Mouse (Mus musculus) hindbrain, embryonic 15.5 days (tissue): ENCODE data around the gene Arhgef28. TPM values are rescaled to one million over a fixed set of nuclear protein-coding genes. Genes with fewer than 3 reads are reported as not detected.

ENCODE experiments used
- ATAC-seq: fragments of 200-750 bp; cut with Nextera tagmentation; 2 replicates; pipeline ENCODE4 v1.8.0; 2017; ENCODE audit warnings: low read depth, moderate number of reproducible peaks, moderate TSS enrichment; ENCODE audit not compliant: low FRiP score
- H3K27ac ChIP-seq: fragments of 300-500 bp; sonication (generic); replicated peaks from 2 replicates; pipeline ENCODE4 v1.5.1; 2015; ENCODE audit warnings: mild to moderate bottlenecking, inconsistent platforms
- H3K27me3 ChIP-seq: fragments of 300-500 bp; sonication (generic); 2 replicates; pipeline ENCODE4 v1.6.1; 2015; ENCODE audit warnings: control low read depth, inconsistent platforms
- H3K36me3 ChIP-seq: fragments of 300-500 bp; sonication (generic); 2 replicates; pipeline ENCODE4 v1.6.1; 2015; ENCODE audit warnings: control low read depth, inconsistent platforms
- H3K4me1 ChIP-seq: fragments of 300-500 bp; sonication (generic); replicated peaks from 2 replicates; pipeline ENCODE4 v1.6.1; 2015; ENCODE audit warnings: control low read depth, inconsistent platforms
- H3K4me2 ChIP-seq: fragments of 300-500 bp; sonication (generic); 2 replicates; pipeline ENCODE4 v1.6.1; 2015; ENCODE audit warnings: moderate library complexity, mild to moderate bottlenecking, inconsistent platforms
- H3K4me3 ChIP-seq: fragments of 300-500 bp; sonication (generic); 2 replicates; pipeline ENCODE4 v1.5.1; 2015; ENCODE audit warnings: mild to moderate bottlenecking, inconsistent platforms
- H3K9ac ChIP-seq: fragments of 300-500 bp; sonication (generic); 2 replicates; pipeline ENCODE4 v1.6.1; 2015; ENCODE audit warnings: inconsistent platforms
- H3K9me3 ChIP-seq: fragments of 300-500 bp; sonication (generic); 2 replicates; pipeline ENCODE4 v1.6.1; 2016; ENCODE audit warnings: control low read depth, inconsistent platforms
- WGBS: fragments of 180-500 bp; shearing (Covaris S2); methylation state at CpG from one replicate; pipeline ENCODE4 v1.1.7; 2015; 5-methylcytosine and 5-hydroxymethylcytosine counted together
- polyA plus RNA-seq: library from polyadenylated mRNA; unstranded; fragments of >200 nt; fragmentation: Nextera tagmentation; extraction: Ambion mirVana; gene quantifications from 2 replicates; pipeline ENCODE4 v1.2.1, GENCODE M21; 2015

The Arhgef28 gene
- polyA plus RNA-seq, 1 experiment from 2014 or later = 29.3 TPM

GRCm38 (mm10) chr13:98143000-98143399 lies 63.2 kb downstream of the Arhgef28 start:
- Histone ChIP-seq H3K27me3 (no peaks in the 10 kb centered on the region), H3K36me3 (no peaks in the 10 kb centered on the region), H3K4me1 (no peaks in the 10 kb centered on the region; the same call in 1 of the 2 replicates), H3K27ac (no peak overlapping the region), H3K9ac (no peak overlapping the region), H3K4me2 (no peak overlapping the region), H3K9me3 (no peaks in the 10 kb centered on the region), H3K4me3 (no peak overlapping the region)
- ATAC-seq = no peak
- WGBS = 90% methylated on average over 10 of the region's 10 CpGs

- Histone ChIP-seq H3K36me3 (no peaks in the 10 kb centered on the region), H3K27ac (no peak overlapping the region), H3K4me2 (no peak overlapping the region), H3K9ac (no peak overlapping the region), H3K27me3 (no peaks in the 10 kb centered on the region), H3K9me3 (no peaks in the 10 kb centered on the region), H3K4me1 (peaks cover 7% of the 10 kb centered on the region), H3K4me3 (no peak overlapping the region)
- ATAC-seq = no peak
- 85% methylated on average over 9 of the region's 9 CpGs for WGBS
Measured at GRCm38 (mm10) chr13:98140626-98141025, 65.6 kb downstream of the Arhgef28 start.

GRCm38 (mm10) chr13:98138786-98139185 lies 67.5 kb downstream of the Arhgef28 start:
- Histone ChIP-seq H3K9me3 (no peaks in the 10 kb centered on the region), H3K4me2 (no peak overlapping the region), H3K9ac (no peak overlapping the region), H3K4me1 (peaks cover 7% of the 10 kb centered on the region), H3K4me3 (no peak overlapping the region), H3K27me3 (no peaks in the 10 kb centered on the region), H3K36me3 (no peaks in the 10 kb centered on the region), H3K27ac (no peak overlapping the region)
- no peak for ATAC-seq
- 66% methylated on average over 4 of the region's 4 CpGs for WGBS

GRCm38 (mm10) chr13:98135890-98136555 lies 70.2 kb downstream of the Arhgef28 start:
- H3K36me3 ChIP-seq = no peaks in the 10 kb centered on the region
- ATAC-seq = no peak
- no peak overlapping the region for H3K9ac ChIP-seq
- H3K4me1 ChIP-seq = peaks cover 7% of the 10 kb centered on the region
- H3K27ac ChIP-seq = no peak overlapping the region
- H3K4me2 ChIP-seq = no peak overlapping the region
- 46% methylated on average over 12 of the region's 12 CpGs for WGBS
- H3K9me3 ChIP-seq = no peaks in the 10 kb centered on the region
- H3K4me3 ChIP-seq = no peak overlapping the region
- H3K27me3 ChIP-seq = no peaks in the 10 kb centered on the region

- ATAC-seq = no peak
- no peak overlapping the region for H3K9ac ChIP-seq
- no peaks in the 10 kb centered on the region for H3K27me3 ChIP-seq
- WGBS = 77% methylated on average over 5 of the region's 5 CpGs
- peaks cover 7% of the 10 kb centered on the region for H3K4me1 ChIP-seq
- H3K4me3 ChIP-seq = no peak overlapping the region
- H3K27ac ChIP-seq = no peak overlapping the region
- H3K36me3 ChIP-seq = no peaks in the 10 kb centered on the region
- no peaks in the 10 kb centered on the region for H3K9me3 ChIP-seq
- H3K4me2 ChIP-seq = no peak overlapping the region
Measured at GRCm38 (mm10) chr13:98132951-98133350, 73.3 kb downstream of the Arhgef28 start.

- Histone ChIP-seq H3K4me2 (no peak overlapping the region), H3K9ac (no peak overlapping the region), H3K27ac (no peak overlapping the region), H3K4me3 (no peak overlapping the region), H3K4me1 (peaks cover 7% of the 10 kb centered on the region), H3K9me3 (no peaks in the 10 kb centered on the region), H3K27me3 (no peaks in the 10 kb centered on the region), H3K36me3 (no peaks in the 10 kb centered on the region)
- 66% methylated on average over 6 of the region's 6 CpGs for WGBS
- ATAC-seq = no peak
Measured at GRCm38 (mm10) chr13:98132264-98132663, 74.0 kb downstream of the Arhgef28 start.

- H3K9ac ChIP-seq = no peak overlapping the region
- H3K9me3 ChIP-seq = no peaks in the 10 kb centered on the region
- no peak overlapping the region for H3K4me3 ChIP-seq
- H3K27ac ChIP-seq = no peak overlapping the region
- no peak overlapping the region for H3K4me2 ChIP-seq
- H3K4me1 ChIP-seq = no peaks in the 10 kb centered on the region
- no peak for ATAC-seq
- no peaks in the 10 kb centered on the region for H3K27me3 ChIP-seq
- H3K36me3 ChIP-seq = no peaks in the 10 kb centered on the region
- WGBS = 66% methylated on average over 5 of the region's 5 CpGs
Measured at GRCm38 (mm10) chr13:98125666-98126065, 80.6 kb downstream of the Arhgef28 start.

GRCm38 (mm10) chr13:98124113-98124745 lies 82.0 kb downstream of the Arhgef28 start:
- Histone ChIP-seq H3K4me2 (no peak overlapping the region), H3K27ac (no peak overlapping the region), H3K27me3 (no peaks in the 10 kb centered on the region), H3K36me3 (no peaks in the 10 kb centered on the region), H3K4me3 (no peak overlapping the region), H3K9ac (no peak overlapping the region), H3K4me1 (no peaks in the 10 kb centered on the region), H3K9me3 (no peaks in the 10 kb centered on the region)
- ATAC-seq = no peak
- WGBS = 76% methylated on average over 14 of the region's 14 CpGs

GRCm38 (mm10) chr13:98122766-98123165 lies 83.5 kb downstream of the Arhgef28 start:
- Histone ChIP-seq H3K4me1 (no peaks in the 10 kb centered on the region), H3K4me2 (no peak overlapping the region), H3K27me3 (no peaks in the 10 kb centered on the region), H3K4me3 (no peak overlapping the region), H3K36me3 (no peaks in the 10 kb centered on the region), H3K9ac (no peak overlapping the region), H3K9me3 (no peaks in the 10 kb centered on the region), H3K27ac (no peak overlapping the region)
- WGBS = 70% methylated on average over 4 of the region's 4 CpGs
- no peak for ATAC-seq

GRCm38 (mm10) chr13:98121993-98122392 lies 84.2 kb downstream of the Arhgef28 start:
- Histone ChIP-seq H3K27me3 (no peaks in the 10 kb centered on the region), H3K4me2 (no peak overlapping the region), H3K4me1 (no peaks in the 10 kb centered on the region), H3K36me3 (no peaks in the 10 kb centered on the region), H3K9me3 (no peaks in the 10 kb centered on the region), H3K4me3 (no peak overlapping the region), H3K27ac (no peak overlapping the region), H3K9ac (no peak overlapping the region)
- WGBS = 81% methylated on average over 5 of the region's 5 CpGs
- ATAC-seq = no peak

- Histone ChIP-seq H3K27me3 (no peaks in the 10 kb centered on the region), H3K27ac (no peak overlapping the region), H3K36me3 (no peaks in the 10 kb centered on the region), H3K4me1 (no peaks in the 10 kb centered on the region), H3K9ac (no peak overlapping the region), H3K4me2 (no peak overlapping the region), H3K4me3 (no peak overlapping the region), H3K9me3 (no peaks in the 10 kb centered on the region)
- WGBS = 87% methylated on average over 4 of the region's 4 CpGs
- no peak for ATAC-seq
Measured at GRCm38 (mm10) chr13:98121124-98121470, 85.1 kb downstream of the Arhgef28 start.

GRCm38 (mm10) chr13:98120356-98121123 lies 85.7 kb downstream of the Arhgef28 start:
- H3K4me1 ChIP-seq = no peaks in the 10 kb centered on the region
- H3K27ac ChIP-seq = no peak overlapping the region
- no peaks in the 10 kb centered on the region for H3K27me3 ChIP-seq
- H3K4me2 ChIP-seq = no peak overlapping the region
- no peak overlapping the region for H3K9ac ChIP-seq
- no peaks in the 10 kb centered on the region for H3K9me3 ChIP-seq
- H3K4me3 ChIP-seq = no peak overlapping the region
- no peaks in the 10 kb centered on the region for H3K36me3 ChIP-seq
- no peak for ATAC-seq
- WGBS = 72% methylated on average over 11 of the region's 11 CpGs
